Comparison of ENCODE assay signal across 21 mouse cellular contexts in the genomic region with DNA sequence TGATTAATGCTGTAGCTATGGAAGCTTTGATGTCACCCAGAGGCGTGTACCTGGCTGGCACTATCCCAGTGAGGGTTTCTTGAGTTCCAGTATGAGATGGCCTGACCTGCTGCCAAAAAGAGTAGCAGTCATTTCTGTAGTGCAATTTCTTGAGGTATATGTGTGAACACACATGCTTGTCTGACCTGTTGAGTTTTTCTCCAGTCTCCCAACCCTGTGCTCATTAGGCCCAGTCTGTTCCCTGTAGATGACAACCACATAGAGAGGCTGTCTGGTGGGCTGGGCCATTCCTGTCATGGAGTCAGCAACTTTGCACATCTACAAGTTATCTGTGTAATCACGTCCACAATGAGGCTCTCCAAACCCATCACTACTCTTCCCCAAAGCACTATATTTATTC. TPM values are rescaled to one million over a fixed set of nuclear protein-coding genes. Genes with fewer than 3 reads are reported as not detected.
DNase-seq lines count a peak whose midpoint lies in the region; TF ChIP-seq lines count a peak whose summit lies in the region.
"Had no signal": no experiment of that assay in that cellular context is flagged by ENCODE, and none has a peak within 500 bp of the region (broad histone marks: within the 10 kb centered on the region; RNA-seq: fewer than 3 reads in every experiment).

No protein-coding gene starts in this region.

- H3K9ac ChIP-seq in CH12.LX (ENCODE audit: insufficient read depth, low read depth), result no peak overlapping the region
- H3K9ac ChIP-seq in MEL (ENCODE audit: control insufficient read depth, low read depth, low read length, poor library complexity, severe bottlenecking), result no peak overlapping the region

- H3K4me3 ChIP-seq in CH12.LX (replicated peaks in 1 of 3; ENCODE audit: low read depth in 2 of 3, low read length in 2 of 3, poor library complexity in 1 of 3) (no peak overlapping the region), MEL (ENCODE audit: control insufficient read depth in 1 of 2, insufficient read depth in 1 of 2, low read depth in 2 of 2, low read length in 2 of 2) (no peak overlapping the region), myocyte (no peak overlapping the region)

- H3K79me2 ChIP-seq in CH12.LX (replicated peaks; ENCODE audit: control insufficient read depth, extremely low read depth, insufficient read depth, poor library complexity, severe bottlenecking), result peaks cover 1% of the 10 kb centered on the region
- peaks cover 3% of the 10 kb centered on the region for H3K79me2 ChIP-seq in MEL (ENCODE audit: control insufficient read depth, insufficient read depth, low read length, poor library complexity)
- H3K79me2 ChIP-seq in myocyte (ENCODE audit: control insufficient read depth, insufficient read depth), result no peaks in the 10 kb centered on the region

- H3K9me3 ChIP-seq in CH12.LX (replicated peaks; ENCODE audit: low read length) (no peaks in the 10 kb centered on the region), MEL (replicated peaks; ENCODE audit: insufficient read depth, low read length) (no peaks in the 10 kb centered on the region)
- H3K9me3 ChIP-seq: G1E had no signal

- H3ac ChIP-seq in myocyte (ENCODE audit: control insufficient read depth, insufficient read length), result no peak overlapping the region

- H3K36me3 ChIP-seq in CH12.LX (replicated peaks in 1 of 2; ENCODE audit: control insufficient read depth in 1 of 2, insufficient read depth in 1 of 2, low read length in 1 of 2) (peaks cover 75 to 91% of the 10 kb centered on the region in 2 experiments), MEL (ENCODE audit: control insufficient read depth in 1 of 2, insufficient read depth in 2 of 2, low read length in 2 of 2) (peaks cover 0 to 19% of the 10 kb centered on the region in 2 experiments; a peak in 2 of 4 replicates), myocyte (ENCODE audit: control insufficient read depth, insufficient read depth) (peaks cover 42% of the 10 kb centered on the region)

- in situ Hi-C loops in CH12.LX (cut with MboI; ENCODE audit: low pct_ligation_motif_present, low pct_unique_long_range_greater_than_20kb, low sequenced_read_pairs), result no loop called here

- no peak overlapping the region for H3K27ac ChIP-seq in CH12.LX (ENCODE audit: insufficient read depth, low read depth)
- no peak overlapping the region for H3K27ac ChIP-seq in MEL (ENCODE audit: control insufficient read depth, low read depth, low read length)

- TF ChIP-seq EP300 in CH12.LX (IDR thresholded peaks at IDR 0.05; ENCODE audit: low read length), result no peak
- TF ChIP-seq EP300 in MEL (IDR thresholded peaks at IDR 0.05; ENCODE audit: low read depth in 1 of 2, low read length in 2 of 2), result no peak

- no peaks in the 10 kb centered on the region for H3K4me1 ChIP-seq in CH12.LX (ENCODE audit: control insufficient read depth in 1 of 2, insufficient read depth in 2 of 2)
- H3K4me1 ChIP-seq in MEL (ENCODE audit: control insufficient read depth in 1 of 2, insufficient read depth in 2 of 2, low read length in 2 of 2), result no peaks in the 10 kb centered on the region

- DNase-seq in heart, adult 11 months, result peak; percentile 74
- no peak for DNase-seq in heart, adult 9 months (ENCODE audit: low spot score in 2 of 2)
- DNase-seq in CH12.LX (ENCODE audit: extremely low read depth) (no peak), MEL (ENCODE audit: low read depth, low spot score) (no peak)
- no peak for DNase-seq in layer of hippocampus, adult 9-10 months (ENCODE audit: low spot score)
- no peak for DNase-seq in left cerebral cortex, postnatal 4 days
- no peak for DNase-seq in yolk sac, embryonic 10.5 days (ENCODE audit: low spot score)
- DNase-seq: adrenal gland, adult 2 months; adrenal gland, adult 8-10 months; adrenal gland, postnatal 10 days; adrenal gland, postnatal 14 days; adrenal gland, postnatal 25 days; adrenal gland, postnatal 36 days; B cell, adult 2 months; cerebellum, adult 11 months; cerebellum, adult 11-12 months; cerebellum, adult 18-20 months; cerebellum, adult 2 months had no signal

- no peak for TF ChIP-seq RAD21 in CH12.LX (IDR thresholded peaks at IDR 0.05; ENCODE audit: low read depth, low read length)
- TF ChIP-seq RAD21 in MEL (IDR thresholded peaks at IDR 0.05; ENCODE audit: low read depth, low read length), result no peak

- no peak for TF ChIP-seq POLR2A in CH12.LX (IDR thresholded peaks at IDR 0.05; ENCODE audit: low read depth, low read length)
- peak in 1 of 2 experiments; percentile 33; a peak in 2 of 4 replicates for TF ChIP-seq POLR2A in MEL (IDR thresholded peaks at IDR 0.05; ENCODE audit: control insufficient read depth in 1 of 2, insufficient read depth in 1 of 2, low read depth in 1 of 2, low read length in 2 of 2, poor library complexity in 1 of 2)
- TF ChIP-seq POLR2A in myocyte (IDR thresholded peaks at IDR 0.05; ENCODE audit: insufficient read length, low read depth), result no peak

- H3K4me2 ChIP-seq in CH12.LX (ENCODE audit: insufficient read depth, low read depth, poor library complexity, severe bottlenecking) (no peak overlapping the region), myocyte (ENCODE audit: low read depth) (no peak overlapping the region)

- no peaks in the 10 kb centered on the region for H3K27me3 ChIP-seq in CH12.LX (replicated peaks)
- H3K27me3 ChIP-seq in MEL (ENCODE audit: control insufficient read depth in 1 of 2, insufficient read depth in 2 of 2, low read length in 2 of 2), result no peaks in the 10 kb centered on the region
- H3K27me3 ChIP-seq in myocyte (ENCODE audit: control insufficient read depth, insufficient read depth, insufficient read length), result no peaks in the 10 kb centered on the region
- H3K27me3 ChIP-seq: Patski had no signal

- TF ChIP-seq CTCF in CH12.LX (conservative IDR thresholded peaks at IDR 0.05 in 1 of 2, IDR thresholded peaks at IDR 0.05 in 1 of 2; ENCODE audit: low read depth in 2 of 2, low read length in 2 of 2) (no peak), MEL (IDR thresholded peaks at IDR 0.05 in 2 of 3, conservative IDR thresholded peaks at IDR 0.05 in 1 of 3; ENCODE audit: control insufficient read depth in 1 of 3, insufficient read depth in 1 of 3, low read depth in 2 of 3, low read length in 3 of 3, poor library complexity in 1 of 3, severe bottlenecking in 1 of 3) (no peak)

- dilution Hi-C loops in CH12.LX (cut with MboI; ENCODE audit: extremely low pct_ligation_motif_present, extremely low pct_unique_long_range_greater_than_20kb, low sequenced_read_pairs), result no loop called here

- intact Hi-C loops in left cerebral cortex, postnatal 4 days (cut with DNase I), result no loop called here

TF ChIP-seq in CH12.LX, 34 proteins besides CTCF, POLR2A, EP300 and RAD21 (continues in another document):
- TF ChIP-seq ZMIZ1 (IDR thresholded peaks at IDR 0.05; ENCODE audit: low read depth, low read length) (peak; percentile 33), ETS1 (conservative IDR thresholded peaks at IDR 0.05; ENCODE audit: low read depth, low read length) (no peak)

TF ChIP-seq in MEL, 35 proteins besides CTCF, POLR2A, EP300 and RAD21:
- TF ChIP-seq POLR2AphosphoS2 (IDR thresholded peaks at IDR 0.05; ENCODE audit: low read length), result peak; percentile 83
- TF ChIP-seq KAT2A (conservative IDR thresholded peaks at IDR 0.05; ENCODE audit: low read depth, low read length), result no peak

TF ChIP-seq in myocyte, 11 proteins besides CTCF, POLR2A, EP300 and RAD21 (continues in another document):
- no peak for TF ChIP-seq CEBPB (IDR thresholded peaks at IDR 0.05; ENCODE audit: insufficient read depth, poor library complexity, severe bottlenecking)
- no peak for TF ChIP-seq E2F4 (IDR thresholded peaks at IDR 0.05; ENCODE audit: insufficient read depth)

RNA-seq across cellular contexts. Expression of gene Rccd1, which starts 8.5 kb away (rescaled TPM):
- total RNA-seq in CH12.LX (2012; rRNA removed) (16.4 and 18.3 TPM in 2 replicates), CH12.LX (2014; rRNA removed) (14.1 and 18.5 TPM in 2 replicates), MEL (2012; rRNA removed) (13.8 and 20.2 TPM in 2 replicates)
- polyA plus RNA-seq in CH12.LX (2012; ENCODE audit: insufficient read length, low read depth) (17.4 and 21.0 TPM in 2 replicates), MEL (2012; ENCODE audit: insufficient read depth in 1 of 2, insufficient read length in 2 of 2, low read depth in 1 of 2, low replicate concordance in 2 of 2, missing spikeins in 1 of 2) (10 to 100 TPM in 1 of 2 experiments, not detected in 1; 16.8 TPM), myocyte (2012; fragmentation: generic; extraction: Trizol) (8.4 TPM)
- total RNA-seq in left cerebral cortex, postnatal 4 days (2021), result 10 to 100 TPM; 16.9 to 22.8 TPM

RNA-seq across cellular contexts. Expression of gene Prc1, which starts 21.5 kb away (rescaled TPM):
- total RNA-seq in CH12.LX (2012; rRNA removed) (52.5 and 64.8 TPM in 2 replicates), CH12.LX (2014; rRNA removed) (83.0 and 84.4 TPM in 2 replicates), MEL (2012; rRNA removed) (68.5 and 71.7 TPM in 2 replicates)
- polyA plus RNA-seq in CH12.LX (2012; ENCODE audit: insufficient read length, low read depth) (75.6 and 80.4 TPM in 2 replicates), MEL (2012; ENCODE audit: insufficient read depth in 1 of 2, insufficient read length in 2 of 2, low read depth in 1 of 2, low replicate concordance in 2 of 2, missing spikeins in 1 of 2) (100 to 1,000 TPM in 1 of 2 experiments, 10 to 100 TPM in 1; 82.2 to 108 TPM), myocyte (2012; fragmentation: generic; extraction: Trizol) (25.5 TPM)
- total RNA-seq in left cerebral cortex, postnatal 4 days (2021), result 10 to 100 TPM; 16.5 to 18.0 TPM

RNA-seq across cellular contexts. Expression of gene Unc45a, which starts 25.1 kb away (rescaled TPM):
- total RNA-seq in CH12.LX (2012; rRNA removed) (21.8 and 22.6 TPM in 2 replicates), CH12.LX (2014; rRNA removed) (7.9 and 13.8 TPM in 2 replicates), MEL (2012; rRNA removed) (20.3 and 28.2 TPM in 2 replicates)
- polyA plus RNA-seq in CH12.LX (2012; ENCODE audit: insufficient read length, low read depth) (16.8 and 22.2 TPM in 2 replicates), MEL (2012; ENCODE audit: insufficient read depth in 1 of 2, insufficient read length in 2 of 2, low read depth in 1 of 2, low replicate concordance in 2 of 2, missing spikeins in 1 of 2) (10 to 100 TPM in 1 of 2 experiments, not detected in 1; 26.1 TPM), myocyte (2012; fragmentation: generic; extraction: Trizol) (38.4 TPM)
- total RNA-seq in left cerebral cortex, postnatal 4 days (2021), result 10 to 100 TPM; 63.0 to 63.3 TPM

RNA-seq across cellular contexts. Expression of gene Hddc3, which starts 27.2 kb away (rescaled TPM):
- total RNA-seq in CH12.LX (2012; rRNA removed) (9.6 and 12.6 TPM in 2 replicates), CH12.LX (2014; rRNA removed) (3.1 and 5.5 TPM in 2 replicates), MEL (2012; rRNA removed) (47.6 and 58.1 TPM in 2 replicates)
- polyA plus RNA-seq in CH12.LX (2012; ENCODE audit: insufficient read length, low read depth) (2.6 and 4.6 TPM in 2 replicates), MEL (2012; ENCODE audit: insufficient read depth in 1 of 2, insufficient read length in 2 of 2, low read depth in 1 of 2, low replicate concordance in 2 of 2, missing spikeins in 1 of 2) (10 to 100 TPM in 1 of 2 experiments, not detected in 1; 47.1 TPM), myocyte (2012; fragmentation: generic; extraction: Trizol) (83.3 TPM)
- total RNA-seq in left cerebral cortex, postnatal 4 days (2021), result 10 to 100 TPM; 49.2 to 50.8 TPM

RNA-seq across cellular contexts. Expression of gene Vps33b, which starts 46.3 kb away (rescaled TPM):
- total RNA-seq in CH12.LX (2012; rRNA removed) (20.6 and 23.2 TPM in 2 replicates), CH12.LX (2014; rRNA removed) (15.5 and 15.8 TPM in 2 replicates), MEL (2012; rRNA removed) (24.9 and 27.6 TPM in 2 replicates)
- polyA plus RNA-seq in CH12.LX (2012; ENCODE audit: insufficient read length, low read depth) (16.6 and 20.4 TPM in 2 replicates), MEL (2012; ENCODE audit: insufficient read depth in 1 of 2, insufficient read length in 2 of 2, low read depth in 1 of 2, low replicate concordance in 2 of 2, missing spikeins in 1 of 2) (10 to 100 TPM in 1 of 2 experiments, not detected in 1; 23.4 TPM), myocyte (2012; fragmentation: generic; extraction: Trizol) (4.8 TPM)
- 10 to 100 TPM; 34.1 to 36.0 TPM for total RNA-seq in left cerebral cortex, postnatal 4 days (2021)
